Mouse (Mus musculus) NIH3T3 (cell line): ENCODE measurements around the gene Tenm3.

Experiments used
- DNase-seq: peaks from one replicate; pipeline ENCODE4 v3.0.0-alpha.2; 2012; ENCODE audit warnings: low read depth

The Tenm3 gene

GRCm38 (mm10) chr8:48517431-48517830, 326.3 kb downstream of the Tenm3 start:
- no peak for DNase-seq

- DNase-seq: no peak
These were observed 329.5 kb downstream of the Tenm3 start for GRCm38 (mm10) chr8:48514230-48514629.

- DNase-seq: no peak
These were observed 329.9 kb downstream of the Tenm3 start for GRCm38 (mm10) chr8:48513801-48514200.

- no peak for DNase-seq
These were observed 332.2 kb downstream of the Tenm3 start for GRCm38 (mm10) chr8:48511546-48511945.

- DNase-seq: no peak
These were observed 332.6 kb downstream of the Tenm3 start for GRCm38 (mm10) chr8:48511137-48511536.

GRCm38 (mm10) chr8:48508641-48509599, 334.8 kb downstream of the Tenm3 start:
- no peak for DNase-seq

GRCm38 (mm10) chr8:48507719-48508501, 335.8 kb downstream of the Tenm3 start:
- DNase-seq: no peak

GRCm38 (mm10) chr8:48492491-48492890, 351.3 kb downstream of the Tenm3 start:
- DNase-seq: peak; percentile 5

GRCm38 (mm10) chr8:48490635-48491165, 353.1 kb downstream of the Tenm3 start:
- DNase-seq: no peak

GRCm38 (mm10) chr8:48489936-48490634, 353.7 kb downstream of the Tenm3 start:
- DNase-seq: no peak

- DNase-seq: no peak
These were observed 354.3 kb downstream of the Tenm3 start for GRCm38 (mm10) chr8:48489417-48489816.

- no peak for DNase-seq
These were observed 354.9 kb downstream of the Tenm3 start for GRCm38 (mm10) chr8:48488809-48489208.

- no peak for DNase-seq
These were observed 359.6 kb downstream of the Tenm3 start for GRCm38 (mm10) chr8:48484143-48484542.

- no peak for DNase-seq
These were observed 361.8 kb downstream of the Tenm3 start for GRCm38 (mm10) chr8:48481709-48482671.

GRCm38 (mm10) chr8:48477371-48477935, 366.3 kb downstream of the Tenm3 start:
- DNase-seq: no peak

GRCm38 (mm10) chr8:48476896-48477295, 366.9 kb downstream of the Tenm3 start:
- no peak for DNase-seq

GRCm38 (mm10) chr8:48467633-48468032, 376.1 kb downstream of the Tenm3 start:
- no peak for DNase-seq

GRCm38 (mm10) chr8:48458373-48458772, 385.4 kb downstream of the Tenm3 start:
- DNase-seq: peak; percentile 2

GRCm38 (mm10) chr8:48456328-48457124, 387.2 kb downstream of the Tenm3 start:
- no peak for DNase-seq

GRCm38 (mm10) chr8:48451247-48451635, 392.5 kb downstream of the Tenm3 start:
- DNase-seq: no peak
